Mouse (Mus musculus): ENCODE measurements around the gene Ninj2. TPM values are rescaled to one million over a fixed set of nuclear protein-coding genes. Genes with fewer than 3 reads are reported as not detected.

Gene Ninj2
- total and polyA plus RNA-seq, 3 experiments, result 0.08 TPM; not detected in 2

GRCm38 (mm10) chr6:120119824-120120223 lies 26.7 kb downstream of the Ninj2 start:
- no peak overlapping the region for H3K9ac ChIP-seq (ENCODE audit: control insufficient read depth, low read depth, low read length, poor library complexity, severe bottlenecking)
- DNase-seq (ENCODE audit: low read depth, low spot score), result no peak
- TF ChIP-seq CHD1 (IDR thresholded peaks at IDR 0.05; ENCODE audit: low read depth, low read length) (no peak), UBTF (IDR thresholded peaks at IDR 0.05; ENCODE audit: borderline replicate concordance, insufficient read depth, low read depth, low read length) (no peak), SIN3A (IDR thresholded peaks at IDR 0.05; ENCODE audit: low read length) (no peak), USF2 (IDR thresholded peaks at IDR 0.05; ENCODE audit: borderline replicate concordance in 1 of 2, insufficient read depth in 1 of 2, low read depth in 1 of 2, low read length in 2 of 2) (no peak), JUND (IDR thresholded peaks at IDR 0.05; ENCODE audit: low read depth, low read length) (no peak)
- no peak overlapping the region for H3K27ac ChIP-seq (ENCODE audit: control insufficient read depth, low read depth, low read length)
- H3K27me3 ChIP-seq (ENCODE audit: control insufficient read depth in 1 of 2, insufficient read depth in 2 of 2, low read length in 2 of 2), result peaks cover 2 to 4% of the 10 kb centered on the region in 2 experiments
- H3K79me2 ChIP-seq (ENCODE audit: control insufficient read depth, insufficient read depth, low read length, poor library complexity), result no peaks in the 10 kb centered on the region
- H3K4me3 ChIP-seq (ENCODE audit: control insufficient read depth in 1 of 2, insufficient read depth in 1 of 2, low read depth in 2 of 2, low read length in 2 of 2), result no peak overlapping the region
- H3K9me3 ChIP-seq (replicated peaks; ENCODE audit: insufficient read depth, low read length), result no peaks in the 10 kb centered on the region
- no peaks in the 10 kb centered on the region for H3K36me3 ChIP-seq (ENCODE audit: control insufficient read depth in 1 of 2, insufficient read depth in 2 of 2, low read length in 2 of 2)
- H3K4me1 ChIP-seq (ENCODE audit: control insufficient read depth in 1 of 2, insufficient read depth in 2 of 2, low read length in 2 of 2), result no peaks in the 10 kb centered on the region

GRCm38 (mm10) chr6:120124688-120125087 lies 31.5 kb downstream of the Ninj2 start:
- no peak overlapping the region for H3K4me3 ChIP-seq (ENCODE audit: control insufficient read depth in 1 of 2, insufficient read depth in 1 of 2, low read depth in 2 of 2, low read length in 2 of 2)
- no peak overlapping the region for H3K27ac ChIP-seq (ENCODE audit: control insufficient read depth, low read depth, low read length)
- peaks cover 0 to 4% of the 10 kb centered on the region in 2 experiments for H3K27me3 ChIP-seq (ENCODE audit: control insufficient read depth in 1 of 2, insufficient read depth in 2 of 2, low read length in 2 of 2)
- no peak overlapping the region for H3K9ac ChIP-seq (ENCODE audit: control insufficient read depth, low read depth, low read length, poor library complexity, severe bottlenecking)
- H3K79me2 ChIP-seq (ENCODE audit: control insufficient read depth, insufficient read depth, low read length, poor library complexity), result no peaks in the 10 kb centered on the region
- no peaks in the 10 kb centered on the region for H3K9me3 ChIP-seq (replicated peaks; ENCODE audit: insufficient read depth, low read length)
- no peaks in the 10 kb centered on the region for H3K4me1 ChIP-seq (ENCODE audit: control insufficient read depth in 1 of 2, insufficient read depth in 2 of 2, low read length in 2 of 2)
- no peaks in the 10 kb centered on the region for H3K36me3 ChIP-seq (ENCODE audit: control insufficient read depth in 1 of 2, insufficient read depth in 2 of 2, low read length in 2 of 2)
- no peak for TF ChIP-seq USF1 (IDR thresholded peaks at IDR 0.05; ENCODE audit: low read depth, low read length)
- no peak for TF ChIP-seq UBTF (IDR thresholded peaks at IDR 0.05; ENCODE audit: borderline replicate concordance, insufficient read depth, low read depth, low read length)
- TF ChIP-seq TBP (IDR thresholded peaks at IDR 0.05; ENCODE audit: low read depth, low read length), result no peak
- TF ChIP-seq USF2 (IDR thresholded peaks at IDR 0.05; ENCODE audit: borderline replicate concordance in 1 of 2, insufficient read depth in 1 of 2, low read depth in 1 of 2, low read length in 2 of 2), result no peak
- no peak for TF ChIP-seq ZC3H11A (IDR thresholded peaks at IDR 0.05; ENCODE audit: low read depth, low read length)
- no peak for TF ChIP-seq ELF1 (IDR thresholded peaks at IDR 0.05; ENCODE audit: low read depth, low read length)
- no peak for TF ChIP-seq MAZ (IDR thresholded peaks at IDR 0.05; ENCODE audit: low read depth, low read length)
- no peak for TF ChIP-seq TCF12 (IDR thresholded peaks at IDR 0.05; ENCODE audit: low read depth, low read length)
- no peak for TF ChIP-seq MYC (IDR thresholded peaks at IDR 0.05; ENCODE audit: low read depth, low read length)
- TF ChIP-seq MAFK (IDR thresholded peaks at IDR 0.05; ENCODE audit: borderline replicate concordance, low read depth, low read length), result no peak
- no peak for TF ChIP-seq CTCF (IDR thresholded peaks at IDR 0.05 in 2 of 3, conservative IDR thresholded peaks at IDR 0.05 in 1 of 3; ENCODE audit: control insufficient read depth in 1 of 3, insufficient read depth in 1 of 3, low read depth in 2 of 3, low read length in 3 of 3, poor library complexity in 1 of 3, severe bottlenecking in 1 of 3)
- no peak for TF ChIP-seq ZNF384 (IDR thresholded peaks at IDR 0.05; ENCODE audit: low read depth, low read length)
- no peak for TF ChIP-seq KAT2A (conservative IDR thresholded peaks at IDR 0.05; ENCODE audit: low read depth, low read length)
- no peak for TF ChIP-seq NELFE (IDR thresholded peaks at IDR 0.05; ENCODE audit: low read depth, low read length)
- no peak for TF ChIP-seq ZMIZ1 (IDR thresholded peaks at IDR 0.05; ENCODE audit: low read depth, low read length)
- no peak for DNase-seq (ENCODE audit: low read depth, low spot score)

All from MEL (cell line).